Mouse (Mus musculus): ENCODE data around the gene Spert. TPM values are rescaled to one million over a fixed set of nuclear protein-coding genes. Genes with fewer than 3 reads are reported as not detected.
A peak's percentile ranks its signal among the peaks of the same experiment; 100 is the strongest.

The Spert gene
- polyA plus RNA-seq (2015; fragmentation: Nextera tagmentation; extraction: Ambion mirVana): not detected in 2 replicates

DNA sequence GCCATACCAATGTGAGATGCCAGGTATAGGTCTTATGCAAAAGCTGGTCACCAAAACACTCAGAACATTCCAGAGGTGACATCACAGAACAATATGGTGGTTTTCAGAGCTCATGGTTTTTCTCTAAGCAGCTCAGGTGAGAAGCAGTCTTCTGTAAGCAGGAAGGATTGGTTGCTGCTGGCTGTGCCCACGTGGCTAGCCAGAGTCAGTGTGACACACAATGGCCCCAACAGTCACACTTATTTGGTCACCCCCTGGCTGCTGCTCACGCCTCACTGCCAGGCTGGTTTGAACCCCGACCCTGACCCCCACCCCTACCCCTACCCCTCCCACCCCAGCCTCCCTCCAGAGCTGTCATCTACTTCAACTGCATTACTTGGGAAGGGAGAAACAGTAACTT is at the start of gene Spert:
Spert (minus strand) TSS at position 139 of the 400 bp plus-strand sequence.
- DNase-seq (no peak), ATAC-seq (no peak)
- no peaks in the 10 kb centered on the region for H3K4me1 ChIP-seq (ENCODE audit: insufficient read depth)
- H3K4me3 ChIP-seq (ENCODE audit: low read depth, low read length): no peak within 1 kb of the TSS
- 43% methylated on average over 3 of the region's 3 CpGs for WGBS (ENCODE audit: insufficient replicate concordance)
- H3K27ac ChIP-seq (ENCODE audit: low read depth): no peak within 1 kb of the TSS
- H3K36me3 ChIP-seq (replicated peaks; ENCODE audit: insufficient read depth, low read length): no peaks in the 10 kb centered on the region
- no peak within 1 kb of the TSS for H3K4me2 ChIP-seq (ENCODE audit: low read depth, low read length)
- no peak for TF ChIP-seq CTCF (IDR thresholded peaks at IDR 0.05; ENCODE audit: low read depth)
- TF ChIP-seq EP300 (IDR thresholded peaks at IDR 0.05; ENCODE audit: low read depth): no peak
- H3K9ac ChIP-seq (replicated peaks): no peak within 1 kb of the TSS
- no peaks in the 10 kb centered on the region for H3K27me3 ChIP-seq (ENCODE audit: insufficient read depth, low read length)
- H3K9me3 ChIP-seq (ENCODE audit: low read length): no peaks in the 10 kb centered on the region

- H3K27ac ChIP-seq (ENCODE audit: low read depth): no peak within 1 kb of the TSS
- ATAC-seq: no peak
- no peak within 1 kb of the TSS for H3K4me3 ChIP-seq (ENCODE audit: low read depth, low read length)
- H3K9me3 ChIP-seq (ENCODE audit: low read length): no peaks in the 10 kb centered on the region
- TF ChIP-seq CTCF (IDR thresholded peaks at IDR 0.05; ENCODE audit: low read depth): no peak
- no peak for TF ChIP-seq EP300 (IDR thresholded peaks at IDR 0.05; ENCODE audit: low read depth)
- H3K9ac ChIP-seq (replicated peaks): no peak within 1 kb of the TSS
- no peaks in the 10 kb centered on the region for H3K36me3 ChIP-seq (replicated peaks; ENCODE audit: insufficient read depth, low read length)
- no peaks in the 10 kb centered on the region for H3K27me3 ChIP-seq (ENCODE audit: insufficient read depth, low read length)
- DNase-seq: no peak
- 81% methylated on average over 8 of the region's 8 CpGs for WGBS (ENCODE audit: insufficient replicate concordance)
- H3K4me2 ChIP-seq (ENCODE audit: low read depth, low read length): no peak within 1 kb of the TSS
- H3K4me1 ChIP-seq (ENCODE audit: insufficient read depth): peaks cover 1% of the 10 kb centered on the region; the same call in 1 of the 2 replicates
Measured at GRCm38 (mm10) chr14:75642080-75642479, 49.2 kb upstream of the Spert start, which contains the start of gene Erich6b. TSS of gene Erich6b (plus strand) at chr14:75642259.

- Histone ChIP-seq H3K27ac (ENCODE audit: low read depth) (no peak overlapping the region), H3K4me3 (ENCODE audit: low read depth, low read length) (no peak overlapping the region), H3K36me3 (replicated peaks; ENCODE audit: insufficient read depth, low read length) (no peaks in the 10 kb centered on the region), H3K4me1 (ENCODE audit: insufficient read depth) (peaks cover 3% of the 10 kb centered on the region; the same call in 1 of the 2 replicates), H3K9ac (replicated peaks) (no peak overlapping the region), H3K27me3 (ENCODE audit: insufficient read depth, low read length) (no peaks in the 10 kb centered on the region), H3K9me3 (ENCODE audit: low read length) (no peaks in the 10 kb centered on the region), H3K4me2 (ENCODE audit: low read depth, low read length) (no peak overlapping the region)
- ATAC-seq: no peak
- WGBS (ENCODE audit: insufficient replicate concordance): 60% methylated on average over 6 of the region's 6 CpGs
- no peak for DNase-seq
- TF ChIP-seq EP300 (IDR thresholded peaks at IDR 0.05; ENCODE audit: low read depth) (no peak), CTCF (IDR thresholded peaks at IDR 0.05; ENCODE audit: low read depth) (peak; percentile 45)
Measured at GRCm38 (mm10) chr14:75641369-75641768, 48.5 kb upstream of the Spert start.

GRCm38 (mm10) chr14:75640846-75641245 is 47.9 kb upstream of the Spert start:
- Histone ChIP-seq H3K9me3 (ENCODE audit: low read length) (no peaks in the 10 kb centered on the region), H3K27me3 (ENCODE audit: insufficient read depth, low read length) (no peaks in the 10 kb centered on the region), H3K4me3 (ENCODE audit: low read depth, low read length) (no peak overlapping the region), H3K4me1 (ENCODE audit: insufficient read depth) (peaks cover 3% of the 10 kb centered on the region; the same call in 1 of the 2 replicates), H3K27ac (ENCODE audit: low read depth) (no peak overlapping the region), H3K36me3 (replicated peaks; ENCODE audit: insufficient read depth, low read length) (no peaks in the 10 kb centered on the region), H3K4me2 (ENCODE audit: low read depth, low read length) (no peak overlapping the region), H3K9ac (replicated peaks) (no peak overlapping the region)
- peak; percentile 43 for TF ChIP-seq CTCF (IDR thresholded peaks at IDR 0.05; ENCODE audit: low read depth)
- no peak for TF ChIP-seq EP300 (IDR thresholded peaks at IDR 0.05; ENCODE audit: low read depth)
- no peak for DNase-seq
- WGBS (ENCODE audit: insufficient replicate concordance): 79% methylated on average over 2 of the region's 2 CpGs
- no peak for ATAC-seq

- H3K4me1 ChIP-seq (ENCODE audit: insufficient read depth): peaks cover 3% of the 10 kb centered on the region; the same call in 1 of the 2 replicates
- H3K36me3 ChIP-seq (replicated peaks; ENCODE audit: insufficient read depth, low read length): no peaks in the 10 kb centered on the region
- H3K27me3 ChIP-seq (ENCODE audit: insufficient read depth, low read length): no peaks in the 10 kb centered on the region
- no peaks in the 10 kb centered on the region for H3K9me3 ChIP-seq (ENCODE audit: low read length)
- H3K4me2 ChIP-seq (ENCODE audit: low read depth, low read length): no peak overlapping the region
- TF ChIP-seq CTCF (IDR thresholded peaks at IDR 0.05; ENCODE audit: low read depth) (no peak), EP300 (IDR thresholded peaks at IDR 0.05; ENCODE audit: low read depth) (no peak)
- ATAC-seq: no peak
- no peak overlapping the region for H3K9ac ChIP-seq (replicated peaks)
- H3K27ac ChIP-seq (ENCODE audit: low read depth): no peak overlapping the region
- 77% methylated on average over 4 of the region's 4 CpGs for WGBS (ENCODE audit: insufficient replicate concordance)
- no peak overlapping the region for H3K4me3 ChIP-seq (ENCODE audit: low read depth, low read length)
- DNase-seq: no peak
Measured at GRCm38 (mm10) chr14:75637641-75638040, 44.7 kb upstream of the Spert start.

DNA sequence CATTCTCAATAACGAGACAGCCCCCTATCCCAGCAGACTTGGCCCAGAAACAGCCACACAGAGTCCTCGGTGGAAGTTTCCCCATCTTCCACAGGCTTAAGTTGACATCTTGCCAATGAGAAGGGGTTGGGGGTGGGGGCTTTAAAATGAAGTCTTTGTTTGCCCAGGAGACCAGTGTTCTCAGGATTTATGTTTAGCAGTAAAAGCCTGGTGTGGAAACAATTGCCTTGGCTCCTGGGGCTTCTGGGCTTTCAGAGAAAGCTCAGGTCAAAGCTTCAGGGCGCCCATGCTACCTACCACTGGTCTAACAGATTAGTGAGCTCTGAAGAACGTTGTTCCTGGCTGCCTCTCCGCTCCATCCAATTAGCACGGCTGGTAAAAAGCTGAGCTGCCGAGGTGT is 43.2 kb upstream of the Spert start:
- TF ChIP-seq EP300 (IDR thresholded peaks at IDR 0.05; ENCODE audit: low read depth) (no peak), CTCF (IDR thresholded peaks at IDR 0.05; ENCODE audit: low read depth) (no peak)
- Histone ChIP-seq H3K4me3 (ENCODE audit: low read depth, low read length) (no peak overlapping the region), H3K9ac (replicated peaks) (no peak overlapping the region), H3K27me3 (ENCODE audit: insufficient read depth, low read length) (no peaks in the 10 kb centered on the region), H3K9me3 (ENCODE audit: low read length) (no peaks in the 10 kb centered on the region), H3K27ac (ENCODE audit: low read depth) (no peak overlapping the region), H3K36me3 (replicated peaks; ENCODE audit: insufficient read depth, low read length) (no peaks in the 10 kb centered on the region), H3K4me2 (ENCODE audit: low read depth, low read length) (no peak overlapping the region), H3K4me1 (ENCODE audit: insufficient read depth) (peaks cover 3% of the 10 kb centered on the region; the same call in 1 of the 2 replicates)
- ATAC-seq: no peak
- no peak for DNase-seq
- WGBS (ENCODE audit: insufficient replicate concordance): 61% methylated on average over 7 of the region's 7 CpGs
